Mouse (Mus musculus): Measurements from ENCODE around the gene Epha8. TPM values are rescaled to one million over a fixed set of nuclear protein-coding genes. Genes with fewer than 3 reads are reported as not detected.

Epha8 gene
- total RNA-seq, 2 experiments from 2014 or later = not detected

- no peak for DNase-seq (ENCODE audit: low spot score)
These were observed 48.8 kb downstream of the Epha8 start for GRCm38 (mm10) chr4:136907809-136908208.

GRCm38 (mm10) chr4:136907033-136907432, 49.6 kb downstream of the Epha8 start:
- DNase-seq (ENCODE audit: low spot score) = peak; percentile 26

GRCm38 (mm10) chr4:136904767-136905539, 51.7 kb downstream of the Epha8 start:
- DNase-seq (ENCODE audit: low spot score) = no peak

- no peak for DNase-seq (ENCODE audit: low spot score)
These were observed 57.5 kb downstream of the Epha8 start for GRCm38 (mm10) chr4:136899154-136899553.

GRCm38 (mm10) chr4:136898637-136899036, 58.0 kb downstream of the Epha8 start, which contains the start of gene C1qa:
Gene C1qa, minus strand, starts transcription at chr4:136898803.
- peak; percentile 17 for DNase-seq (ENCODE audit: low spot score)

GRCm38 (mm10) chr4:136898084-136898598, 58.5 kb downstream of the Epha8 start:
- no peak for DNase-seq (ENCODE audit: low spot score)

GRCm38 (mm10) chr4:136896461-136896860, 60.2 kb downstream of the Epha8 start:
- DNase-seq (ENCODE audit: low spot score) = no peak

- DNase-seq (ENCODE audit: low spot score) = no peak
These were observed 60.8 kb downstream of the Epha8 start for GRCm38 (mm10) chr4:136895861-136896260.

GRCm38 (mm10) chr4:136894821-136895220, 61.8 kb downstream of the Epha8 start:
- no peak for DNase-seq (ENCODE audit: low spot score)

GRCm38 (mm10) chr4:136893691-136894543, 62.7 kb downstream of the Epha8 start:
- DNase-seq (ENCODE audit: low spot score) = no peak

GRCm38 (mm10) chr4:136892811-136893210, 63.8 kb downstream of the Epha8 start, which contains the start of gene C1qc:
Gene C1qc, minus strand, starts transcription at chr4:136893065.
- no peak for DNase-seq (ENCODE audit: low spot score)

- no peak for DNase-seq (ENCODE audit: low spot score)
These were observed 64.2 kb downstream of the Epha8 start for GRCm38 (mm10) chr4:136892371-136892770.

GRCm38 (mm10) chr4:136891115-136891514, 65.5 kb downstream of the Epha8 start:
- DNase-seq (ENCODE audit: low spot score) = no peak

GRCm38 (mm10) chr4:136889981-136890380, 66.6 kb downstream of the Epha8 start:
- DNase-seq (ENCODE audit: low spot score) = no peak

- no peak for DNase-seq (ENCODE audit: low spot score)
These were observed 68.9 kb downstream of the Epha8 start for GRCm38 (mm10) chr4:136887714-136888113.

- peak; percentile 13 for DNase-seq (ENCODE audit: low spot score)
These were observed 70.5 kb downstream of the Epha8 start, which contains the start of gene C1qb for GRCm38 (mm10) chr4:136886101-136886500. Gene C1qb, minus strand, starts transcription at chr4:136886187.

Other genes starting within 250 kb of the Epha8 start
- gene Ephb2, start 120.8 kb downstream of the Epha8 start, total RNA-seq (2021) = under 1 TPM; 0.53 to 0.74 TPM
- gene C1qb, start 70.6 kb downstream of the Epha8 start, total RNA-seq (2021) = 10 to 100 TPM in 1 of 2 experiments, 1 to 10 TPM in 1; 8.5 to 13.1 TPM
- 10 to 100 TPM in 1 of 2 experiments, 1 to 10 TPM in 1; 7.9 to 15.8 TPM for gene C1qc, start 63.8 kb downstream of the Epha8 start, total RNA-seq (2021)
- gene C1qa, start 58.0 kb downstream of the Epha8 start, total RNA-seq (2021) = 10 to 100 TPM in 1 of 2 experiments, 1 to 10 TPM in 1; 8.7 to 15.2 TPM
- 1 to 10 TPM; 7.9 to 8.1 TPM for gene Zbtb40, start 92.0 kb upstream of the Epha8 start, total RNA-seq (2021)